Mouse (Mus musculus): Measurements from ENCODE around the gene a. TPM values are rescaled to one million over a fixed set of nuclear protein-coding genes. Genes with fewer than 3 reads are reported as not detected.

Gene a
- polyA plus RNA-seq, 1 experiment from 2014 or later, result 3.3 TPM

GRCm38 (mm10) chr2:154755791-154756190 is 35.4 kb upstream of the a start:
- DNase-seq (ENCODE audit: low spot score) (peak; percentile 19), ATAC-seq (replicated peaks; ENCODE audit: insufficient number of reproducible peaks, low FRiP score, low TSS enrichment, low read depth) (no peak)
- Histone ChIP-seq H3K4me2 (ENCODE audit: low read depth, low read length) (no peak overlapping the region), H3K27me3 (ENCODE audit: control insufficient read depth, insufficient read depth, low read length) (no peaks in the 10 kb centered on the region), H3K9ac (replicated peaks; ENCODE audit: low read length) (no peak overlapping the region), H3K4me3 (ENCODE audit: low read depth, low read length) (no peak overlapping the region), H3K4me1 (ENCODE audit: control insufficient read depth, insufficient read depth, low read length) (no peaks in the 10 kb centered on the region), H3K27ac (replicated peaks; ENCODE audit: low read depth, low read length) (no peak overlapping the region), H3K9me3 (replicated peaks; ENCODE audit: control insufficient read depth, low read length) (no peaks in the 10 kb centered on the region), H3K36me3 (replicated peaks; ENCODE audit: control insufficient read depth, insufficient read depth, low read depth, low read length) (no peaks in the 10 kb centered on the region)
- 61% methylated on average over 6 of the region's 6 CpGs for WGBS

- no peaks in the 10 kb centered on the region for H3K9me3 ChIP-seq (replicated peaks; ENCODE audit: control insufficient read depth, low read length)
- no peaks in the 10 kb centered on the region for H3K27me3 ChIP-seq (ENCODE audit: control insufficient read depth, insufficient read depth, low read length)
- no peak overlapping the region for H3K27ac ChIP-seq (replicated peaks; ENCODE audit: low read depth, low read length)
- no peaks in the 10 kb centered on the region for H3K4me1 ChIP-seq (ENCODE audit: control insufficient read depth, insufficient read depth, low read length)
- H3K36me3 ChIP-seq (replicated peaks; ENCODE audit: control insufficient read depth, insufficient read depth, low read depth, low read length), result no peaks in the 10 kb centered on the region
- DNase-seq (ENCODE audit: low spot score), result no peak
- WGBS, result 79% methylated on average over 5 of the region's 5 CpGs
- no peak for ATAC-seq (replicated peaks; ENCODE audit: insufficient number of reproducible peaks, low FRiP score, low TSS enrichment, low read depth)
- H3K4me2 ChIP-seq (ENCODE audit: low read depth, low read length), result no peak overlapping the region
- no peak overlapping the region for H3K9ac ChIP-seq (replicated peaks; ENCODE audit: low read length)
- no peak overlapping the region for H3K4me3 ChIP-seq (ENCODE audit: low read depth, low read length)
Measured at GRCm38 (mm10) chr2:154757691-154758090, 33.5 kb upstream of the a start.

GRCm38 (mm10) chr2:154758454-154758853 is 32.7 kb upstream of the a start:
- Histone ChIP-seq H3K4me3 (ENCODE audit: low read depth, low read length) (no peak overlapping the region), H3K36me3 (replicated peaks; ENCODE audit: control insufficient read depth, insufficient read depth, low read depth, low read length) (no peaks in the 10 kb centered on the region), H3K9me3 (replicated peaks; ENCODE audit: control insufficient read depth, low read length) (no peaks in the 10 kb centered on the region), H3K4me1 (ENCODE audit: control insufficient read depth, insufficient read depth, low read length) (no peaks in the 10 kb centered on the region), H3K9ac (replicated peaks; ENCODE audit: low read length) (no peak overlapping the region), H3K27ac (replicated peaks; ENCODE audit: low read depth, low read length) (no peak overlapping the region), H3K4me2 (ENCODE audit: low read depth, low read length) (no peak overlapping the region), H3K27me3 (ENCODE audit: control insufficient read depth, insufficient read depth, low read length) (no peaks in the 10 kb centered on the region)
- WGBS, result 76% methylated on average over 1 of the region's 1 CpGs
- ATAC-seq (replicated peaks; ENCODE audit: insufficient number of reproducible peaks, low FRiP score, low TSS enrichment, low read depth) (no peak), DNase-seq (ENCODE audit: low spot score) (no peak)

GRCm38 (mm10) chr2:154763226-154763625 is 28.0 kb upstream of the a start:
- Histone ChIP-seq H3K4me1 (ENCODE audit: control insufficient read depth, insufficient read depth, low read length) (no peaks in the 10 kb centered on the region), H3K36me3 (replicated peaks; ENCODE audit: control insufficient read depth, insufficient read depth, low read depth, low read length) (no peaks in the 10 kb centered on the region), H3K27me3 (ENCODE audit: control insufficient read depth, insufficient read depth, low read length) (no peaks in the 10 kb centered on the region), H3K27ac (replicated peaks; ENCODE audit: low read depth, low read length) (no peak overlapping the region), H3K9me3 (replicated peaks; ENCODE audit: control insufficient read depth, low read length) (no peaks in the 10 kb centered on the region), H3K9ac (replicated peaks; ENCODE audit: low read length) (no peak overlapping the region), H3K4me3 (ENCODE audit: low read depth, low read length) (no peak overlapping the region), H3K4me2 (ENCODE audit: low read depth, low read length) (no peak overlapping the region)
- DNase-seq (ENCODE audit: low spot score) (no peak), ATAC-seq (replicated peaks; ENCODE audit: insufficient number of reproducible peaks, low FRiP score, low TSS enrichment, low read depth) (no peak)
- 82% methylated on average over 3 of the region's 3 CpGs for WGBS

GRCm38 (mm10) chr2:154764828-154765497 is 26.2 kb upstream of the a start:
- Histone ChIP-seq H3K36me3 (replicated peaks; ENCODE audit: control insufficient read depth, insufficient read depth, low read depth, low read length) (no peaks in the 10 kb centered on the region), H3K4me1 (ENCODE audit: control insufficient read depth, insufficient read depth, low read length) (no peaks in the 10 kb centered on the region), H3K4me2 (ENCODE audit: low read depth, low read length) (no peak overlapping the region), H3K27ac (replicated peaks; ENCODE audit: low read depth, low read length) (no peak overlapping the region), H3K9ac (replicated peaks; ENCODE audit: low read length) (no peak overlapping the region), H3K9me3 (replicated peaks; ENCODE audit: control insufficient read depth, low read length) (no peaks in the 10 kb centered on the region), H3K27me3 (ENCODE audit: control insufficient read depth, insufficient read depth, low read length) (no peaks in the 10 kb centered on the region), H3K4me3 (ENCODE audit: low read depth, low read length) (no peak overlapping the region)
- ATAC-seq (replicated peaks; ENCODE audit: insufficient number of reproducible peaks, low FRiP score, low TSS enrichment, low read depth), result no peak
- DNase-seq (ENCODE audit: low spot score), result no peak
- 81% methylated on average over 9 of the region's 9 CpGs for WGBS

- Histone ChIP-seq H3K4me2 (ENCODE audit: low read depth, low read length) (no peak overlapping the region), H3K4me3 (ENCODE audit: low read depth, low read length) (no peak overlapping the region), H3K27ac (replicated peaks; ENCODE audit: low read depth, low read length) (no peak overlapping the region), H3K27me3 (ENCODE audit: control insufficient read depth, insufficient read depth, low read length) (no peaks in the 10 kb centered on the region), H3K9ac (replicated peaks; ENCODE audit: low read length) (no peak overlapping the region), H3K9me3 (replicated peaks; ENCODE audit: control insufficient read depth, low read length) (no peaks in the 10 kb centered on the region), H3K36me3 (replicated peaks; ENCODE audit: control insufficient read depth, insufficient read depth, low read depth, low read length) (no peaks in the 10 kb centered on the region), H3K4me1 (ENCODE audit: control insufficient read depth, insufficient read depth, low read length) (no peaks in the 10 kb centered on the region)
- 75% methylated on average over 8 of the region's 8 CpGs for WGBS
- ATAC-seq (replicated peaks; ENCODE audit: insufficient number of reproducible peaks, low FRiP score, low TSS enrichment, low read depth) (no peak), DNase-seq (ENCODE audit: low spot score) (no peak)
Measured at GRCm38 (mm10) chr2:154765554-154766008, 25.6 kb upstream of the a start.

GRCm38 (mm10) chr2:154767051-154767450 is 24.2 kb upstream of the a start:
- no peak for DNase-seq (ENCODE audit: low spot score)
- Histone ChIP-seq H3K4me2 (ENCODE audit: low read depth, low read length) (no peak overlapping the region), H3K4me1 (ENCODE audit: control insufficient read depth, insufficient read depth, low read length) (no peaks in the 10 kb centered on the region), H3K36me3 (replicated peaks; ENCODE audit: control insufficient read depth, insufficient read depth, low read depth, low read length) (no peaks in the 10 kb centered on the region), H3K27me3 (ENCODE audit: control insufficient read depth, insufficient read depth, low read length) (no peaks in the 10 kb centered on the region), H3K4me3 (ENCODE audit: low read depth, low read length) (no peak overlapping the region), H3K27ac (replicated peaks; ENCODE audit: low read depth, low read length) (no peak overlapping the region), H3K9me3 (replicated peaks; ENCODE audit: control insufficient read depth, low read length) (no peaks in the 10 kb centered on the region), H3K9ac (replicated peaks; ENCODE audit: low read length) (no peak overlapping the region)
- no peak for ATAC-seq (replicated peaks; ENCODE audit: insufficient number of reproducible peaks, low FRiP score, low TSS enrichment, low read depth)
- WGBS, result 90% methylated on average over 6 of the region's 6 CpGs

GRCm38 (mm10) chr2:154769930-154770329 is 21.3 kb upstream of the a start, which contains the start of gene Gm14214:
Gene Gm14214, minus strand, starts transcription at chr2:154770030.
- Histone ChIP-seq H3K9ac (replicated peaks; ENCODE audit: low read length) (no peak within 1 kb of the TSS), H3K27me3 (ENCODE audit: control insufficient read depth, insufficient read depth, low read length) (no peaks in the 10 kb centered on the region), H3K36me3 (replicated peaks; ENCODE audit: control insufficient read depth, insufficient read depth, low read depth, low read length) (no peaks in the 10 kb centered on the region), H3K4me2 (ENCODE audit: low read depth, low read length) (no peak within 1 kb of the TSS), H3K27ac (replicated peaks; ENCODE audit: low read depth, low read length) (no peak within 1 kb of the TSS), H3K4me3 (ENCODE audit: low read depth, low read length) (no peak within 1 kb of the TSS), H3K4me1 (ENCODE audit: control insufficient read depth, insufficient read depth, low read length) (no peaks in the 10 kb centered on the region), H3K9me3 (replicated peaks; ENCODE audit: control insufficient read depth, low read length) (no peaks in the 10 kb centered on the region)
- ATAC-seq (replicated peaks; ENCODE audit: insufficient number of reproducible peaks, low FRiP score, low TSS enrichment, low read depth) (no peak), DNase-seq (ENCODE audit: low spot score) (no peak)

Measured in embryonic facial prominence, embryonic 11.5 days (tissue).